Mouse (Mus musculus): ENCODE results near the gene Asic3.

GRCm38 (mm10) chr5:24455076-24455475 is 41.9 kb downstream of the Asic3 start:
- TF ChIP-seq POLR2A (IDR thresholded peaks at IDR 0.05; ENCODE audit: low read depth, low read length) (no peak), CTCF (IDR thresholded peaks at IDR 0.05; ENCODE audit: extremely low read depth, insufficient read depth, insufficient read length, insufficient replicate concordance) (no peak)

All from spleen, adult 2 months (tissue).